Mouse (Mus musculus): ENCODE measurements around the gene Smndc1. TPM values are rescaled to one million over a fixed set of nuclear protein-coding genes. Genes with fewer than 3 reads are reported as not detected.
A peak's percentile ranks its signal among the peaks of the same experiment; 100 is the strongest.

Gene Smndc1
- polyA plus RNA-seq, 1 experiment from 2014 or later, result 42.3 TPM

GRCm38 (mm10) chr19:53425824-53426223 lies 35.4 kb upstream of the Smndc1 start:
- H3K4me1 ChIP-seq (replicated peaks; ENCODE audit: control insufficient read depth, insufficient read depth, low read length), result peaks cover 22% of the 10 kb centered on the region
- no peaks in the 10 kb centered on the region for H3K9me3 ChIP-seq (ENCODE audit: control insufficient read depth, low read length)
- H3K4me2 ChIP-seq (ENCODE audit: low read depth, low read length), result no peak overlapping the region
- H3K9ac ChIP-seq (ENCODE audit: low read length), result no peak overlapping the region
- H3K27me3 ChIP-seq (ENCODE audit: control insufficient read depth, insufficient read depth, low read depth, low read length), result no peaks in the 10 kb centered on the region
- H3K36me3 ChIP-seq (ENCODE audit: control insufficient read depth, insufficient read depth, low read length), result no peaks in the 10 kb centered on the region
- H3K27ac ChIP-seq (ENCODE audit: low read length), result no peak overlapping the region
- WGBS, result 77% methylated on average over 8 of the region's 8 CpGs
- no peak overlapping the region for H3K4me3 ChIP-seq (ENCODE audit: low read length)
- ATAC-seq (ENCODE audit: low read depth), result no peak

- H3K27me3 ChIP-seq (ENCODE audit: control insufficient read depth, insufficient read depth, low read depth, low read length), result no peaks in the 10 kb centered on the region
- no peaks in the 10 kb centered on the region for H3K9me3 ChIP-seq (ENCODE audit: control insufficient read depth, low read length)
- peak overlapping the region; percentile 31; the same call in 1 of the 2 replicates for H3K27ac ChIP-seq (ENCODE audit: low read length)
- H3K9ac ChIP-seq (ENCODE audit: low read length), result peak overlapping the region; percentile 34; the same call in 1 of the 2 replicates
- WGBS, result 34% methylated on average over 18 of the region's 18 CpGs
- peak overlapping the region; percentile 16 for H3K4me3 ChIP-seq (ENCODE audit: low read length)
- 0 out of 2 replicates have a peak, but pooled peaks have one; percentile 13 for ATAC-seq (ENCODE audit: low read depth)
- no peaks in the 10 kb centered on the region for H3K36me3 ChIP-seq (ENCODE audit: control insufficient read depth, insufficient read depth, low read length)
- H3K4me2 ChIP-seq (ENCODE audit: low read depth, low read length), result peak overlapping the region; percentile 47
- peaks cover 24% of the 10 kb centered on the region for H3K4me1 ChIP-seq (replicated peaks; ENCODE audit: control insufficient read depth, insufficient read depth, low read length)
Measured at GRCm38 (mm10) chr19:53424629-53425028, 34.3 kb upstream of the Smndc1 start.

GRCm38 (mm10) chr19:53423816-53424465 lies 33.6 kb upstream of the Smndc1 start:
- no peak overlapping the region for H3K27ac ChIP-seq (ENCODE audit: low read length)
- ATAC-seq (ENCODE audit: low read depth), result no peak
- 55% methylated on average over 17 of the region's 17 CpGs for WGBS
- peaks cover 24% of the 10 kb centered on the region for H3K4me1 ChIP-seq (replicated peaks; ENCODE audit: control insufficient read depth, insufficient read depth, low read length)
- H3K36me3 ChIP-seq (ENCODE audit: control insufficient read depth, insufficient read depth, low read length), result no peaks in the 10 kb centered on the region
- no peak overlapping the region for H3K4me3 ChIP-seq (ENCODE audit: low read length)
- H3K9ac ChIP-seq (ENCODE audit: low read length), result no peak overlapping the region
- peak overlapping the region; percentile 2; the same call in 1 of the 2 replicates for H3K4me2 ChIP-seq (ENCODE audit: low read depth, low read length)
- H3K9me3 ChIP-seq (ENCODE audit: control insufficient read depth, low read length), result no peaks in the 10 kb centered on the region
- H3K27me3 ChIP-seq (ENCODE audit: control insufficient read depth, insufficient read depth, low read depth, low read length), result no peaks in the 10 kb centered on the region

GRCm38 (mm10) chr19:53423341-53423753 lies 33.0 kb upstream of the Smndc1 start:
- 23% methylated on average over 18 of the region's 19 CpGs for WGBS
- Histone ChIP-seq H3K4me1 (replicated peaks; ENCODE audit: control insufficient read depth, insufficient read depth, low read length) (peaks cover 23% of the 10 kb centered on the region), H3K4me2 (ENCODE audit: low read depth, low read length) (peak overlapping the region; percentile 2; the same call in 1 of the 2 replicates), H3K36me3 (ENCODE audit: control insufficient read depth, insufficient read depth, low read length) (no peaks in the 10 kb centered on the region), H3K9ac (ENCODE audit: low read length) (no peak overlapping the region), H3K27ac (ENCODE audit: low read length) (no peak overlapping the region), H3K9me3 (ENCODE audit: control insufficient read depth, low read length) (no peaks in the 10 kb centered on the region), H3K27me3 (ENCODE audit: control insufficient read depth, insufficient read depth, low read depth, low read length) (no peaks in the 10 kb centered on the region), H3K4me3 (ENCODE audit: low read length) (no peak overlapping the region)
- no peak for ATAC-seq (ENCODE audit: low read depth)

GRCm38 (mm10) chr19:53422358-53423308 lies 32.3 kb upstream of the Smndc1 start:
- no peaks in the 10 kb centered on the region for H3K9me3 ChIP-seq (ENCODE audit: control insufficient read depth, low read length)
- no peaks in the 10 kb centered on the region for H3K36me3 ChIP-seq (ENCODE audit: control insufficient read depth, insufficient read depth, low read length)
- no peak for ATAC-seq (ENCODE audit: low read depth)
- H3K4me1 ChIP-seq (replicated peaks; ENCODE audit: control insufficient read depth, insufficient read depth, low read length), result peaks cover 16% of the 10 kb centered on the region
- WGBS, result 54% methylated on average over 18 of the region's 18 CpGs
- H3K27ac ChIP-seq (ENCODE audit: low read length), result no peak overlapping the region
- H3K4me3 ChIP-seq (ENCODE audit: low read length), result no peak overlapping the region
- no peaks in the 10 kb centered on the region for H3K27me3 ChIP-seq (ENCODE audit: control insufficient read depth, insufficient read depth, low read depth, low read length)
- no peak overlapping the region for H3K4me2 ChIP-seq (ENCODE audit: low read depth, low read length)
- H3K9ac ChIP-seq (ENCODE audit: low read length), result no peak overlapping the region

GRCm38 (mm10) chr19:53421583-53422188 lies 31.3 kb upstream of the Smndc1 start:
- H3K9ac ChIP-seq (ENCODE audit: low read length), result no peak overlapping the region

GRCm38 (mm10) chr19:53420924-53421582 lies 30.7 kb upstream of the Smndc1 start:
- Histone ChIP-seq H3K4me3 (ENCODE audit: low read length) (peak overlapping the region; percentile 48), H3K4me1 (replicated peaks; ENCODE audit: control insufficient read depth, insufficient read depth, low read length) (peaks cover 12% of the 10 kb centered on the region; the same call in 1 of the 2 replicates), H3K27me3 (ENCODE audit: control insufficient read depth, insufficient read depth, low read depth, low read length) (no peaks in the 10 kb centered on the region), H3K9ac (ENCODE audit: low read length) (peak overlapping the region; percentile 63), H3K36me3 (ENCODE audit: control insufficient read depth, insufficient read depth, low read length) (no peaks in the 10 kb centered on the region), H3K4me2 (ENCODE audit: low read depth, low read length) (peak overlapping the region; percentile 76), H3K27ac (ENCODE audit: low read length) (peak overlapping the region; percentile 87), H3K9me3 (ENCODE audit: control insufficient read depth, low read length) (no peaks in the 10 kb centered on the region)
- WGBS, result 2% methylated on average over 19 of the region's 19 CpGs
- peak; percentile 94 for ATAC-seq (ENCODE audit: low read depth)

More at GRCm38 (mm10) chr19:53421583-53422188, 31.3 kb upstream of the Smndc1 start:
- Histone ChIP-seq H3K27me3 (ENCODE audit: control insufficient read depth, insufficient read depth, low read depth, low read length) (no peaks in the 10 kb centered on the region), H3K36me3 (ENCODE audit: control insufficient read depth, insufficient read depth, low read length) (no peaks in the 10 kb centered on the region), H3K4me3 (ENCODE audit: low read length) (peak overlapping the region; percentile 48), H3K4me2 (ENCODE audit: low read depth, low read length) (peak overlapping the region; percentile 76), H3K4me1 (replicated peaks; ENCODE audit: control insufficient read depth, insufficient read depth, low read length) (peaks cover 12% of the 10 kb centered on the region; the same call in 1 of the 2 replicates), H3K27ac (ENCODE audit: low read length) (peak overlapping the region; percentile 28; the same call in 1 of the 2 replicates), H3K9me3 (ENCODE audit: control insufficient read depth, low read length) (no peaks in the 10 kb centered on the region)
- 1% methylated on average over 6 of the region's 6 CpGs for WGBS
- ATAC-seq (ENCODE audit: low read depth), result peak; percentile 9

GRCm38 (mm10) chr19:53419834-53420233 lies 29.5 kb upstream of the Smndc1 start:
- Histone ChIP-seq H3K27ac (ENCODE audit: low read length) (no peak overlapping the region), H3K4me1 (replicated peaks; ENCODE audit: control insufficient read depth, insufficient read depth, low read length) (peaks cover 12% of the 10 kb centered on the region; the same call in 1 of the 2 replicates), H3K9me3 (ENCODE audit: control insufficient read depth, low read length) (no peaks in the 10 kb centered on the region), H3K9ac (ENCODE audit: low read length) (no peak overlapping the region), H3K4me2 (ENCODE audit: low read depth, low read length) (no peak overlapping the region), H3K36me3 (ENCODE audit: control insufficient read depth, insufficient read depth, low read length) (no peaks in the 10 kb centered on the region), H3K4me3 (ENCODE audit: low read length) (no peak overlapping the region), H3K27me3 (ENCODE audit: control insufficient read depth, insufficient read depth, low read depth, low read length) (no peaks in the 10 kb centered on the region)
- ATAC-seq (ENCODE audit: low read depth), result no peak; the same call in 1 of the 2 replicates
- WGBS, result 37% methylated on average over 5 of the region's 5 CpGs
